Mouse (Mus musculus) liver, adult 2 months (tissue): ENCODE data around the gene 1110051M20Rik. TPM values are rescaled to one million over a fixed set of nuclear protein-coding genes. Genes with fewer than 3 reads are reported as not detected.
A peak's percentile ranks its signal among the peaks of the same experiment; 100 is the strongest.

Experiments
- DNase-seq: peaks from one replicate; pipeline ENCODE4 v3.0.0-alpha.2; 2011; ENCODE audit warnings: low read depth, low spot score; ENCODE audit errors: extremely low read depth
- H3K27ac ChIP-seq: fragments of 200-500 bp; replicated peaks from 2 replicates; pipeline ENCODE4 v1.5.1; 2012; ENCODE audit warnings: low read depth, mild to moderate bottlenecking, control low read depth, inconsistent platforms, low read length; ENCODE audit not compliant: insufficient read depth
- H3K27me3 ChIP-seq: fragments of 200-500 bp; 2 replicates; pipeline ENCODE4 v1.6.1; 2012; ENCODE audit warnings: mild to moderate bottlenecking, moderate library complexity, low read length, inconsistent platforms; ENCODE audit not compliant: control insufficient read depth, insufficient read depth
- H3K36me3 ChIP-seq: fragments of 200-500 bp; 2 replicates; pipeline ENCODE4 v1.6.1; 2012; ENCODE audit warnings: low read length, inconsistent platforms; ENCODE audit not compliant: control insufficient read depth, insufficient read depth
- H3K4me1 ChIP-seq: fragments of 200-500 bp; 2 replicates; pipeline ENCODE4 v1.6.1; 2011; ENCODE audit warnings: low read length; ENCODE audit not compliant: control insufficient read depth, insufficient read depth
- H3K4me3 ChIP-seq: fragments of 200-500 bp; 2 replicates; pipeline ENCODE4 v1.5.1; 2011; ENCODE audit warnings: low read depth, mild to moderate bottlenecking, control low read depth, low read length, moderate library complexity; ENCODE audit not compliant: insufficient read depth
- H3K79me2 ChIP-seq: fragments of 200-500 bp; 2 replicates; pipeline ENCODE4 v1.6.1; 2012; ENCODE audit warnings: inconsistent platforms, mild to moderate bottlenecking, low read length, moderate library complexity; ENCODE audit not compliant: control insufficient read depth, insufficient read depth
- H3K9ac ChIP-seq: fragments of 200-500 bp; 2 replicates; pipeline ENCODE4 v1.6.1; 2012; ENCODE audit warnings: low read depth, mild to moderate bottlenecking, control low read depth, inconsistent platforms, low read length
- CTCF ChIP-seq: fragments of 200-500 bp; IDR thresholded peaks from 2 replicates; pipeline ENCODE4 v1.5.1; 2011; ENCODE audit warnings: low read depth, low read length, control low read depth
- POLR2A ChIP-seq: fragments of 200-500 bp; IDR thresholded peaks from 2 replicates; pipeline ENCODE4 v1.6.1; 2011; ENCODE audit warnings: low read length, control low read depth; ENCODE audit not compliant: insufficient read depth; ENCODE audit errors: extremely low read depth
- WGBS: fragments of 180-500 bp; shearing (Covaris S2); methylation state at CpG from one replicate; pipeline ENCODE4 v1.1.7; 2018; 5-methylcytosine and 5-hydroxymethylcytosine counted together
- polyA plus RNA-seq: library from polyadenylated mRNA; depleted of rRNA; stranded (reverse); fragments of >200 nt; gene quantifications from 2 replicates; pipeline ENCODE4 v1.2.3, GENCODE M21; 2012
- total RNA-seq: library from RNA; depleted of rRNA; stranded (reverse); fragments of >200 nt; gene quantifications from 2 replicates; pipeline ENCODE4 v1.2.3, GENCODE M21; 2014

1110051M20Rik gene
- total and polyA plus RNA-seq, 2 experiments, result 2.8 to 3.6 TPM

DNA sequence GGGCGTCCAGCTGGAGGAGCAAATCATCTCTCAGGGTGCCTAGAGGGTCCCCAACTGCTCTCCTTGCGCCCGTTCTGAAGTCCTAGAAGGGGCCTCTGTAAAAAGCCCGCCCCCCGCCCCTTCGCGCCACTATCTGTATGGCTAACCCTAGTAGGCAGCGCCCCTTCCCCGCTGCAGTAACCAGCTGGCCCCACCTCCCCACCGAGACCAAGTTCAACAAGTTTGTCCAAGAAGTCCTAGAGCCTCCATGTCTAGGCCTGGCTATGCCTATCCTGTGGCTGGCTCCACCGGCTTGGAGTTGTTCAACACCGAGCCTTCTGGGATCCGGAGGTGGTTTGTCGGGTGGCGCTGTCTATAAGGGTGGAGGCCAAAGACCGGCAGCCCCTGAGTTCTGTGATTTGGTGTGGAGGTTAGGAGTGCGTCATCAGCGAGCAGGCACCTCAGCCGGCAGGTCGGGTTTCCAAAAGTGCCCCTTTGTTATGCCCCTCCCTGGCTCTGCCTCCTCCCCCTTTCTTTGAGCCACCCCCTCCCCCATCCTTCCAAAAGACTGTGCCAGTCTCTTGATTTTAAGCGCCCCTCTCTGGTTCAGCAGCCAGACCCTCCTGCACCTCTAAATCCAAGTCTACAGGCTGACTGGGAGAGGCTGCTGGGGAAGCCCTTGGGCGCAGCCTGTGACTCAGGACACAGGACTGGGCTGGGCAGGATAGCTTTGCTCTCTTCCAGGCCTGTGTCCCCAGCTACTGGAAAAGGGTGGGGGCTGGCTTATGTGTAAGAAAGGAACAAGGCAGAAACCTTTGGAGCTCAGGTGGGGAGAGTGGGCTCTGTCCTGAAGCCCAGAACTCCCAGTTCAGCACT lies 187.2 kb downstream of the 1110051M20Rik start:
- peaks cover 9% of the 10 kb centered on the region; the same call in 1 of the 2 replicates for H3K36me3 ChIP-seq
- H3K27me3 ChIP-seq, result no peaks in the 10 kb centered on the region
- no peak for TF ChIP-seq CTCF
- TF ChIP-seq POLR2A, result no peak
- H3K27ac ChIP-seq, result peak overlapping the region; percentile 88
- 2% methylated on average over 22 of the region's 22 CpGs for WGBS
- peak overlapping the region; percentile 98 for H3K4me3 ChIP-seq
- peak; percentile 68 for DNase-seq
- H3K4me1 ChIP-seq, result peaks cover 12% of the 10 kb centered on the region
- peaks cover 14% of the 10 kb centered on the region; the same call in 1 of the 2 replicates for H3K79me2 ChIP-seq
- H3K9ac ChIP-seq, result peak overlapping the region; percentile 98

GRCm38 (mm10) chr2:91256256-91257125 lies 188.0 kb downstream of the 1110051M20Rik start:
- 1% methylated on average over 49 of the region's 52 CpGs for WGBS
- no peaks in the 10 kb centered on the region for H3K27me3 ChIP-seq
- H3K4me1 ChIP-seq, result peaks cover 12% of the 10 kb centered on the region
- TF ChIP-seq CTCF, result no peak
- TF ChIP-seq POLR2A, result 0 out of 2 replicates have a peak, but pooled peaks have one; percentile 34
- H3K79me2 ChIP-seq, result peaks cover 14% of the 10 kb centered on the region; the same call in 1 of the 2 replicates
- H3K4me3 ChIP-seq, result peak overlapping the region; percentile 98
- peaks cover 9% of the 10 kb centered on the region; the same call in 1 of the 2 replicates for H3K36me3 ChIP-seq
- DNase-seq, result no peak
- peak overlapping the region; percentile 98 for H3K9ac ChIP-seq
- H3K27ac ChIP-seq, result peak overlapping the region; percentile 88

DNA sequence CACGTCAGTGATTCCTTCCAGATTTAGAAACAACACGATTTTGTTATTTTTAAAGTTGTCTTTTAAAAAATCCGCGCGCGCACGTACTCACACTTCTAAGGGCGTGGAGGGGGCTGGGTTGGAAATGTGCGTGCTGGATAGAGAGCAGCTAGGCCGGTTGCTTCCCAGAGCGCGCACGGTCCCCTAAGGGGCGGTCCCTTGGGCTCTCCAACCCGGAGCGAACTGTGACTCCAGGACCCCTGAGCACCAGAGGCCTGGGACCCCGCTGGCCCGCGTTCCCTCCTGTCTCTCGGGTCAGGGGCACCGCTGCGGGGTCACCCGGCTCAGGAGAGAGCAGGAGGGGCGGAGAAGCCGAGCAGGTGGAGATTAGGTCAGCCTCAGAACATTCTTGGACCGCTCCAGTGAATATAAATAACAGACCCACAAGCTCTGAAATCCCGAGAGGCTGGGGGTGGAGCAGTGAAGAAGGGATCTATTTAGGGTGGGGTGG lies 188.8 kb downstream of the 1110051M20Rik start, which contains the start of gene Pacsin3:
Gene Pacsin3 (plus strand): TSS at position 294 of the 490 bp plus-strand sequence.
- no peak for DNase-seq
- H3K4me3 ChIP-seq, result peak within 1 kb of the TSS; percentile 98
- H3K4me1 ChIP-seq, result peaks cover 12% of the 10 kb centered on the region
- peaks cover 14% of the 10 kb centered on the region; the same call in 1 of the 2 replicates for H3K79me2 ChIP-seq
- peak within 1 kb of the TSS; percentile 98 for H3K9ac ChIP-seq
- H3K27me3 ChIP-seq, result no peaks in the 10 kb centered on the region
- no peak for TF ChIP-seq POLR2A
- TF ChIP-seq CTCF, result no peak
- peak within 1 kb of the TSS; percentile 88 for H3K27ac ChIP-seq
- peaks cover 4% of the 10 kb centered on the region; the same call in 1 of the 2 replicates for H3K36me3 ChIP-seq
- 28% methylated on average over 27 of the region's 27 CpGs for WGBS

- TF ChIP-seq CTCF (no peak), POLR2A (no peak)
- no peak for DNase-seq
- Histone ChIP-seq H3K79me2 (peaks cover 14% of the 10 kb centered on the region; the same call in 1 of the 2 replicates), H3K36me3 (no peaks in the 10 kb centered on the region), H3K27me3 (no peaks in the 10 kb centered on the region), H3K27ac (no peak overlapping the region), H3K4me1 (peaks cover 12% of the 10 kb centered on the region), H3K4me3 (no peak overlapping the region), H3K9ac (no peak overlapping the region)
- WGBS, result 75% methylated on average over 8 of the region's 8 CpGs
Observed at GRCm38 (mm10) chr2:91254725-91255380, 189.7 kb downstream of the 1110051M20Rik start.

GRCm38 (mm10) chr2:91252512-91252911 lies 192.0 kb downstream of the 1110051M20Rik start:
- Histone ChIP-seq H3K27me3 (no peaks in the 10 kb centered on the region), H3K9ac (no peak overlapping the region), H3K79me2 (no peaks in the 10 kb centered on the region), H3K27ac (no peak overlapping the region), H3K4me3 (no peak overlapping the region), H3K4me1 (peaks cover 2% of the 10 kb centered on the region; the same call in 1 of the 2 replicates), H3K36me3 (no peaks in the 10 kb centered on the region)
- WGBS, result 70% methylated on average over 4 of the region's 4 CpGs
- TF ChIP-seq POLR2A (no peak), CTCF (no peak)
- no peak for DNase-seq
